ENCODE assay signal across 26 mouse cellular contexts in genomic region chr5:102744051-102744450, GRCm38 (mm10).
"Had no signal": no experiment of that assay in that cellular context is flagged by ENCODE, and none has a peak within 500 bp of the region (broad histone marks: within the 10 kb centered on the region; RNA-seq: fewer than 3 reads in every experiment).

No protein-coding gene starts in this region.

- DNase-seq: gastrocnemius, adult 2 months; gastrocnemius, postnatal 10 days; gastrocnemius, postnatal 25 days; heart, adult 2 months; heart, postnatal 14 days; heart, postnatal 4 days; kidney, adult 18-20 months; kidney, postnatal 10 days; kidney, postnatal 36 days; liver had no signal

- H3K27me3 ChIP-seq: heart, embryonic 13.5 days; heart, embryonic 15.5 days; hindbrain, embryonic 12.5 days; intestine, embryonic 15.5 days had no signal

- H3K4me3 ChIP-seq: gastrocnemius, adult 2 months; heart, adult 2 months; heart, embryonic 13.5 days; heart, embryonic 15.5 days; hindbrain, embryonic 10.5 days; hindbrain, embryonic 12.5 days; intestine, embryonic 15.5 days; layer of hippocampus, adult 2 months; left cerebral cortex, adult 2 months; limb, embryonic 12.5 days had no signal

- H3K9me3 ChIP-seq: heart, embryonic 13.5 days; heart, embryonic 15.5 days; hindbrain, embryonic 10.5 days; hindbrain, embryonic 12.5 days; intestine, embryonic 15.5 days; limb, embryonic 12.5 days had no signal

- H3K4me1 ChIP-seq: hindbrain, embryonic 10.5 days; hindbrain, embryonic 12.5 days had no signal

- ATAC-seq: forebrain, embryonic 16.5 days; hindbrain, embryonic 16.5 days; inflammation-experienced regulatory T-cells, adult 6 months; intestine, embryonic 15.5 days; intestine, postnatal 0 days had no signal

- H3K4me2 ChIP-seq: heart, embryonic 11.5 days; heart, embryonic 13.5 days; heart, embryonic 15.5 days; hindbrain, embryonic 12.5 days; hindbrain, embryonic 14.5 days; intestine, embryonic 15.5 days; limb, embryonic 12.5 days; liver, embryonic 11.5 days had no signal

- H3K36me3 ChIP-seq: heart, embryonic 13.5 days; heart, embryonic 15.5 days; hindbrain, embryonic 10.5 days; hindbrain, embryonic 12.5 days; intestine, embryonic 15.5 days; limb, embryonic 12.5 days had no signal

- H3K27ac ChIP-seq: gastrocnemius, adult 2 months; heart, adult 2 months; heart, embryonic 13.5 days; heart, embryonic 15.5 days; hindbrain, embryonic 10.5 days; hindbrain, embryonic 12.5 days; hindbrain, embryonic 14.5 days; intestine, embryonic 15.5 days; layer of hippocampus, adult 2 months; left cerebral cortex, adult 2 months; limb, embryonic 12.5 days; liver, embryonic 14.5 days had no signal

- H3K9ac ChIP-seq: heart, embryonic 13.5 days; heart, embryonic 15.5 days; hindbrain, embryonic 12.5 days; hindbrain, embryonic 14.5 days; intestine, embryonic 15.5 days; limb, embryonic 12.5 days; liver, embryonic 14.5 days had no signal
